Mouse (Mus musculus): ENCODE measurements around the gene Polr1c. TPM values are rescaled to one million over a fixed set of nuclear protein-coding genes. Genes with fewer than 3 reads are reported as not detected.

Polr1c gene
- total and polyA plus RNA-seq, 2 experiments from 2014 or later, result 27.2 to 38.3 TPM

DNA sequence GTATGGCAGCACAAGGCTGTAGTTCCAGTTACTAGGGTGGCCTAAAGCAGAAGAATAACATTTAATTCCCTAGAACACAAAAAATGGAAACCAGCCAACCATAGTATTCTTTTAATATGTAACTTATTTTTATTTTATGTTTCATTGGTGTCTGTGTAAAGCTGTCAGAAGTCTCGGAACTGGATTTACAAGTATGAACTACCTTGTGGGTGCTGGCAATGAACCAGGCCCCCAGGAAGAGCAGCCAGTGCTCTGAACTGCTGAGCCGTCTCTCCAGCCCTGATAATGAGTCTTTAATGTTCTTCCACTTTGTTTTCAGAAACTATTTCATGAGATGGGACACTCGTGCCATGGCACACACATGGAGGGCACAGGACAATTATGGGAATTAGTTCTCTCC, 37.3 kb downstream of the Polr1c start:
- no peak for ATAC-seq (ENCODE audit: insufficient read depth, low read depth)
- Histone ChIP-seq H3K4me3 (ENCODE audit: low read depth, low read length) (no peak overlapping the region), H3K36me3 (replicated peaks; ENCODE audit: control insufficient read depth, insufficient read depth, low read length) (peaks cover 87% of the 10 kb centered on the region), H3K4me2 (ENCODE audit: low read depth, low read length) (no peak overlapping the region), H3K9ac (replicated peaks; ENCODE audit: low read depth, low read length) (no peak overlapping the region), H3K4me1 (ENCODE audit: control insufficient read depth, insufficient read depth) (no peaks in the 10 kb centered on the region), H3K9me3 (replicated peaks; ENCODE audit: control insufficient read depth, low read length) (no peaks in the 10 kb centered on the region), H3K27ac (ENCODE audit: low read depth) (no peak overlapping the region), H3K27me3 (ENCODE audit: control insufficient read depth, insufficient read depth, low read length) (no peaks in the 10 kb centered on the region)
- WGBS, result 95% methylated on average over 3 of the region's 3 CpGs
- no peak for DNase-seq (ENCODE audit: low spot score)
- no peak for TF ChIP-seq CTCF (IDR thresholded peaks at IDR 0.05; ENCODE audit: low read depth)
- no peak for TF ChIP-seq EP300 (IDR thresholded peaks at IDR 0.05; ENCODE audit: low read depth)

GRCm38 (mm10) chr17:46206676-46207075, 41.2 kb downstream of the Polr1c start:
- H3K27me3 ChIP-seq (ENCODE audit: control insufficient read depth, insufficient read depth, low read length), result no peaks in the 10 kb centered on the region
- no peak overlapping the region for H3K4me2 ChIP-seq (ENCODE audit: low read depth, low read length)
- TF ChIP-seq CTCF (IDR thresholded peaks at IDR 0.05; ENCODE audit: low read depth), result no peak
- TF ChIP-seq EP300 (IDR thresholded peaks at IDR 0.05; ENCODE audit: low read depth), result no peak
- H3K9me3 ChIP-seq (replicated peaks; ENCODE audit: control insufficient read depth, low read length), result no peaks in the 10 kb centered on the region
- H3K4me3 ChIP-seq (ENCODE audit: low read depth, low read length), result no peak overlapping the region
- DNase-seq (ENCODE audit: low spot score) (no peak), ATAC-seq (ENCODE audit: insufficient read depth, low read depth) (no peak)
- H3K36me3 ChIP-seq (replicated peaks; ENCODE audit: control insufficient read depth, insufficient read depth, low read length), result peaks cover 56% of the 10 kb centered on the region
- peaks cover 11% of the 10 kb centered on the region for H3K4me1 ChIP-seq (ENCODE audit: control insufficient read depth, insufficient read depth)
- no peak overlapping the region for H3K27ac ChIP-seq (ENCODE audit: low read depth)
- no peak overlapping the region for H3K9ac ChIP-seq (replicated peaks; ENCODE audit: low read depth, low read length)

DNA sequence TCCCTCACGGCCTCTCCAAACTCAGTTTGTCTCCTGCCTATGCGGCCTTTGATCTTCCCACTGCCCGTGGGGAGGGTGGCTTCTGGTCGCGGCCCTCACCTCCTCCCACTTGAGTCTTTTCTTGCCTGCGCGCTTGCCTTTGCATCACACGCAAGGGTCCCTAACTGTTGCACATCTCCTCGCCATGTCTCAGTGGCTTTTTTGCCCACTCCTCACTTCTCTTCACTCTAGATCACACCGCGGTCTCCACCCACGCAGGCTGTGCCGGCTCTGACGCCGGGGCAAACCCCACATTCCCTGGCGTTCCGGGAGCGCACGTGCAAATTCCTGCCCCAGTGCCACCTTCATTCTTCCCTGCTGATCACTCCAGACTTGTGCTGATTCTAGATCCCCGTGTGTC, 44.8 kb downstream of the Polr1c start:
- H3K4me1 ChIP-seq (ENCODE audit: control insufficient read depth, insufficient read depth), result peaks cover 19% of the 10 kb centered on the region
- peak overlapping the region; percentile 79 for H3K27ac ChIP-seq (ENCODE audit: low read depth)
- TF ChIP-seq EP300 (IDR thresholded peaks at IDR 0.05; ENCODE audit: low read depth), result no peak
- TF ChIP-seq CTCF (IDR thresholded peaks at IDR 0.05; ENCODE audit: low read depth), result no peak
- peak overlapping the region; percentile 90 for H3K4me2 ChIP-seq (ENCODE audit: low read depth, low read length)
- WGBS, result under 1% methylated on average over 19 of the region's 20 CpGs
- peak; percentile 39 for DNase-seq (ENCODE audit: low spot score)
- H3K9me3 ChIP-seq (replicated peaks; ENCODE audit: control insufficient read depth, low read length), result no peaks in the 10 kb centered on the region
- peaks cover 41% of the 10 kb centered on the region for H3K36me3 ChIP-seq (replicated peaks; ENCODE audit: control insufficient read depth, insufficient read depth, low read length)
- H3K9ac ChIP-seq (replicated peaks; ENCODE audit: low read depth, low read length), result peak overlapping the region; percentile 88
- peak overlapping the region; percentile 89 for H3K4me3 ChIP-seq (ENCODE audit: low read depth, low read length)
- peak; percentile 36 for ATAC-seq (ENCODE audit: insufficient read depth, low read depth)
- no peaks in the 10 kb centered on the region for H3K27me3 ChIP-seq (ENCODE audit: control insufficient read depth, insufficient read depth, low read length)

DNA sequence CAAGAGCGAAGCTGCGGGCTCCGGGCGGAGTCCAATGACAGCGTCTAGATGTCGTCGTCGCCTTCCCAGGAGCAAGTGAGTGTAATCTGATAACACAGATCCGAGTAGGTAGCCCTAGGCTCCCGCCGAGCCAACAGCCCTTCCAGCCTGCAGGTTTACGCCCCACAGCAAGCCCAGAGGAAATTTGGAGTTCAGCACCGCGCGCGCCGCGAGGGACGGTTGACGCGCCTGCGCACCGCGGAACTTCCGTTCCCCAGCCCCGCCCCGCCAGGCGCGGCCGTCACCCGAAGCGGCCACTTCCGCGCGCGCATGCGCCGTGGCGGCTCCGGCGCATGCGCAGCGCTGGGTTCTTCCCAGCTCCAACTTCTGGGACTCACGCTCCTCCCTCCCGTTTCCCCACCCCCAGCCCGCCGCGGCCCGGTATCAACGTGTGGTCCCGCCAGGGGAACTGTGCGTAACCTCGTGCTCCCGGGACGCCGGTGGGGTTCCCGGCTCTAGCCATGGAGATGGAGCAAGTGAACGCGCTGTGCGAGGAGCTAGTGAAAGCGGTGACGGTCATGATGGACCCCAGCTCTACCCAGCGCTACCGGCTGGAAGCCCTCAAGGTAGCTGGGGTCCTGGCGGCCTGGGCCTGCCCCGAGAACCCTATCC, 45.3 kb downstream of the Polr1c start, which contains the start of the genes Polh and Xpo5:
Gene Polh, minus strand, starts transcription at position 225 of the 651 bp plus-strand sequence.
Gene Xpo5, plus strand, starts transcription at position 362 of the 651 bp plus-strand sequence.
- Histone ChIP-seq H3K4me2 (ENCODE audit: low read depth, low read length) (peak within 1 kb of the TSS; percentile 90), H3K27me3 (ENCODE audit: control insufficient read depth, insufficient read depth, low read length) (no peaks in the 10 kb centered on the region), H3K27ac (ENCODE audit: low read depth) (peak within 1 kb of the TSS; percentile 79), H3K4me1 (ENCODE audit: control insufficient read depth, insufficient read depth) (peaks cover 19% of the 10 kb centered on the region), H3K36me3 (replicated peaks; ENCODE audit: control insufficient read depth, insufficient read depth, low read length) (peaks cover 41% of the 10 kb centered on the region), H3K4me3 (ENCODE audit: low read depth, low read length) (peak within 1 kb of the TSS; percentile 89), H3K9ac (replicated peaks; ENCODE audit: low read depth, low read length) (peak within 1 kb of the TSS; percentile 88), H3K9me3 (replicated peaks; ENCODE audit: control insufficient read depth, low read length) (no peaks in the 10 kb centered on the region)
- DNase-seq (ENCODE audit: low spot score) (peak; percentile 94), ATAC-seq (ENCODE audit: insufficient read depth, low read depth) (peak; percentile 95)
- TF ChIP-seq CTCF (IDR thresholded peaks at IDR 0.05; ENCODE audit: low read depth) (no peak), EP300 (IDR thresholded peaks at IDR 0.05; ENCODE audit: low read depth) (no peak)
- under 1% methylated on average over 66 of the region's 66 CpGs for WGBS

GRCm38 (mm10) chr17:46201151-46201550, 46.7 kb downstream of the Polr1c start:
- 50% methylated on average over 6 of the region's 6 CpGs for WGBS
- no peak overlapping the region for H3K27ac ChIP-seq (ENCODE audit: low read depth)
- peaks cover 41% of the 10 kb centered on the region for H3K36me3 ChIP-seq (replicated peaks; ENCODE audit: control insufficient read depth, insufficient read depth, low read length)
- no peak for ATAC-seq (ENCODE audit: insufficient read depth, low read depth)
- no peak for TF ChIP-seq EP300 (IDR thresholded peaks at IDR 0.05; ENCODE audit: low read depth)
- no peak for TF ChIP-seq CTCF (IDR thresholded peaks at IDR 0.05; ENCODE audit: low read depth)
- no peaks in the 10 kb centered on the region for H3K9me3 ChIP-seq (replicated peaks; ENCODE audit: control insufficient read depth, low read length)
- no peaks in the 10 kb centered on the region for H3K27me3 ChIP-seq (ENCODE audit: control insufficient read depth, insufficient read depth, low read length)
- H3K4me3 ChIP-seq (ENCODE audit: low read depth, low read length), result peak overlapping the region; percentile 89
- no peak for DNase-seq (ENCODE audit: low spot score)
- H3K9ac ChIP-seq (replicated peaks; ENCODE audit: low read depth, low read length), result no peak overlapping the region; the same call in 1 of the 2 replicates
- H3K4me1 ChIP-seq (ENCODE audit: control insufficient read depth, insufficient read depth), result peaks cover 19% of the 10 kb centered on the region
- peak overlapping the region; percentile 90; the same call in 1 of the 2 replicates for H3K4me2 ChIP-seq (ENCODE audit: low read depth, low read length)

MicroRNAs within 50 kb of the gene (microRNA counts, 519-probe panel; counts per million panel counts)
- microRNA mmu-miR-693-3p, result not detected
- microRNA mmu-miR-693-5p, result not detected

Small RNA genes lying within 50 kb of the gene (microRNA-seq; reads per million reads assigned to microRNA genes)
- not detected for gene Mir693

Other genes starting within 250 kb of the Polr1c start
- 122 and 224 TPM in 2 replicates for gene Vegfa, start 215.7 kb downstream of the Polr1c start, total RNA-seq (2014; rRNA removed; ENCODE audit: low replicate concordance)
- gene Vegfa, start 215.7 kb downstream of the Polr1c start, polyA plus RNA-seq (2015; fragmentation: Nextera tagmentation; extraction: Ambion mirVana), result 5.0 and 5.2 TPM in 2 replicates
- gene Mrps18a, start 137.1 kb downstream of the Polr1c start, total RNA-seq (2014; rRNA removed; ENCODE audit: low replicate concordance), result 76.6 and 86.5 TPM in 2 replicates
- 169 and 174 TPM in 2 replicates for gene Mrps18a, start 137.1 kb downstream of the Polr1c start, polyA plus RNA-seq (2015; fragmentation: Nextera tagmentation; extraction: Ambion mirVana)
- gene Rsph9, start 103.8 kb downstream of the Polr1c start, total RNA-seq (2014; rRNA removed; ENCODE audit: low replicate concordance), result 0.27 and 4.5 TPM in 2 replicates
- 4.2 and 4.7 TPM in 2 replicates for gene Rsph9, start 103.8 kb downstream of the Polr1c start, polyA plus RNA-seq (2015; fragmentation: Nextera tagmentation; extraction: Ambion mirVana)
- 19.1 and 26.9 TPM in 2 replicates for gene Mad2l1bp, start 94.5 kb downstream of the Polr1c start, total RNA-seq (2014; rRNA removed; ENCODE audit: low replicate concordance)
- 32.5 and 32.6 TPM in 2 replicates for gene Mad2l1bp, start 94.5 kb downstream of the Polr1c start, polyA plus RNA-seq (2015; fragmentation: Nextera tagmentation; extraction: Ambion mirVana)
- gene Gtpbp2, start 87.0 kb downstream of the Polr1c start, total RNA-seq (2014; rRNA removed; ENCODE audit: low replicate concordance), result 66.4 and 99.0 TPM in 2 replicates
- gene Gtpbp2, start 87.0 kb downstream of the Polr1c start, polyA plus RNA-seq (2015; fragmentation: Nextera tagmentation; extraction: Ambion mirVana), result 24.5 and 25.8 TPM in 2 replicates
- gene Polh, start 45.4 kb downstream of the Polr1c start, total RNA-seq (2014; rRNA removed; ENCODE audit: low replicate concordance), result 11.0 and 13.0 TPM in 2 replicates
- 7.8 and 7.9 TPM in 2 replicates for gene Polh, start 45.4 kb downstream of the Polr1c start, polyA plus RNA-seq (2015; fragmentation: Nextera tagmentation; extraction: Ambion mirVana)
- 22.6 and 28.9 TPM in 2 replicates for gene Xpo5, start 45.3 kb downstream of the Polr1c start, total RNA-seq (2014; rRNA removed; ENCODE audit: low replicate concordance)
- 9.9 and 11.7 TPM in 2 replicates for gene Xpo5, start 45.3 kb downstream of the Polr1c start, polyA plus RNA-seq (2015; fragmentation: Nextera tagmentation; extraction: Ambion mirVana)
- 16.0 and 21.3 TPM in 2 replicates for gene Yipf3, start within 50 bp of the Polr1c start, total RNA-seq (2014; rRNA removed; ENCODE audit: low replicate concordance)
- gene Yipf3, start within 50 bp of the Polr1c start, polyA plus RNA-seq (2015; fragmentation: Nextera tagmentation; extraction: Ambion mirVana), result 68.5 and 78.4 TPM in 2 replicates
- gene Lrrc73, start 5.5 kb upstream of the Polr1c start, total RNA-seq (2014; rRNA removed; ENCODE audit: low replicate concordance), result 1.3 and 1.5 TPM in 2 replicates
- gene Lrrc73, start 5.5 kb upstream of the Polr1c start, polyA plus RNA-seq (2015; fragmentation: Nextera tagmentation; extraction: Ambion mirVana), result 0.26 and 0.45 TPM in 2 replicates
- gene Tjap1, start 35.0 kb upstream of the Polr1c start, total RNA-seq (2014; rRNA removed; ENCODE audit: low replicate concordance), result 30.1 and 31.9 TPM in 2 replicates
- 20.1 and 22.6 TPM in 2 replicates for gene Tjap1, start 35.0 kb upstream of the Polr1c start, polyA plus RNA-seq (2015; fragmentation: Nextera tagmentation; extraction: Ambion mirVana)
- 1.7 TPM in 1 of 2 replicates, not detected in the other for gene Dlk2, start 49.4 kb upstream of the Polr1c start, total RNA-seq (2014; rRNA removed; ENCODE audit: low replicate concordance)
- 0.16 and 0.43 TPM in 2 replicates for gene Dlk2, start 49.4 kb upstream of the Polr1c start, polyA plus RNA-seq (2015; fragmentation: Nextera tagmentation; extraction: Ambion mirVana)
- 5.8 and 6.8 TPM in 2 replicates for gene Abcc10, start 80.3 kb upstream of the Polr1c start, total RNA-seq (2014; rRNA removed; ENCODE audit: low replicate concordance)
- 3.6 and 4.1 TPM in 2 replicates for gene Abcc10, start 80.3 kb upstream of the Polr1c start, polyA plus RNA-seq (2015; fragmentation: Nextera tagmentation; extraction: Ambion mirVana)
- gene Zfp318, start 135.7 kb upstream of the Polr1c start, total RNA-seq (2014; rRNA removed; ENCODE audit: low replicate concordance), result 5.3 and 18.1 TPM in 2 replicates
- 4.2 and 4.4 TPM in 2 replicates for gene Zfp318, start 135.7 kb upstream of the Polr1c start, polyA plus RNA-seq (2015; fragmentation: Nextera tagmentation; extraction: Ambion mirVana)
- gene Crip3, start 180.9 kb upstream of the Polr1c start, total RNA-seq (2014; rRNA removed; ENCODE audit: low replicate concordance), result 1.5 TPM in 1 of 2 replicates, not detected in the other
- 0.48 and 1.00 TPM in 2 replicates for gene Crip3, start 180.9 kb upstream of the Polr1c start, polyA plus RNA-seq (2015; fragmentation: Nextera tagmentation; extraction: Ambion mirVana)
- not detected in 2 replicates for gene Slc22a7, start 190.4 kb upstream of the Polr1c start, total RNA-seq (2014; rRNA removed; ENCODE audit: low replicate concordance)
- not detected in 2 replicates for gene Slc22a7, start 190.4 kb upstream of the Polr1c start, polyA plus RNA-seq (2015; fragmentation: Nextera tagmentation; extraction: Ambion mirVana)
- 0.31 and 0.80 TPM in 2 replicates for gene Ttbk1, start 239.6 kb upstream of the Polr1c start, total RNA-seq (2014; rRNA removed; ENCODE audit: low replicate concordance)
- 0.04 TPM in 2 replicates for gene Ttbk1, start 239.6 kb upstream of the Polr1c start, polyA plus RNA-seq (2015; fragmentation: Nextera tagmentation; extraction: Ambion mirVana)
- 7.0 and 16.0 TPM in 2 replicates for gene Dnph1, start 248.7 kb upstream of the Polr1c start, total RNA-seq (2014; rRNA removed; ENCODE audit: low replicate concordance)
- 9.1 and 10.0 TPM in 2 replicates for gene Dnph1, start 248.7 kb upstream of the Polr1c start, polyA plus RNA-seq (2015; fragmentation: Nextera tagmentation; extraction: Ambion mirVana)